Comparison of ENCODE assay signal across 14 mouse cellular contexts in the genomic region with DNA sequence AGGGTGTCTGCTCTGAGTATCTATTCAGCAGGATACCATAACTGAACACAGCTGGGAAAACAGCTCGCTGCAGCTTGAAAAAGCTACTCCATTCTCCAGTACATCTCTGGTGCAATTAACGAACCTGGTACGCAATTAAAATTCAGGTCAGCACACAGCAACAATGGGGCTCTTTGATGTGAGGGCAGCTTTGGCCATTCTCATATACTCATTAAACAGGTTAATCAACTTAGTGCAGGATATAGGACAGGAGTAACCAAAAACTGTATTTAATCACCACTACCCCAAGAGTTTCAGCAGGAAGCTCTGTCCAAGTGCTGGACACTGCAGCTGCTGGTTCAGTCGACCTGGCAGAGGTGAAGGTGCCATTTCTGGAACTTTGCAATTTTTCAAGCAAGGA.
"Had no signal": no experiment of that assay in that cellular context is flagged by ENCODE, and none has a peak within 500 bp of the region (broad histone marks: within the 10 kb centered on the region; RNA-seq: fewer than 3 reads in every experiment).

No protein-coding gene starts in this region.

- H3K4me3 ChIP-seq: left cerebral cortex, adult 2 months; limb, embryonic 10.5 days; liver, embryonic 12.5 days; midbrain, embryonic 10.5 days; neural tube, embryonic 13.5 days had no signal

- H3K4me2 ChIP-seq: liver, embryonic 12.5 days; lung, embryonic 14.5 days; neural tube, embryonic 13.5 days had no signal

- H3K27ac ChIP-seq: left cerebral cortex, adult 2 months; limb, embryonic 10.5 days; liver, embryonic 12.5 days; midbrain, embryonic 10.5 days; neural tube, embryonic 13.5 days; stomach, postnatal 0 days had no signal

- H3K9me3 ChIP-seq: limb, embryonic 10.5 days; liver, embryonic 12.5 days; midbrain, embryonic 10.5 days; neural tube, embryonic 13.5 days had no signal

- H3K9ac ChIP-seq: liver, embryonic 12.5 days; lung, embryonic 14.5 days; neural tube, embryonic 13.5 days had no signal

- DNase-seq: kidney, postnatal 14 days; lung, embryonic 14.5 days; lung, postnatal 10 days; lung, postnatal 4 days; midbrain, embryonic 14.5 days; right cerebral cortex, adult 18-20 months; thymus, postnatal 25 days had no signal

- ATAC-seq: intestine, postnatal 0 days; liver, embryonic 12.5 days had no signal

- H3K4me1 ChIP-seq: liver, embryonic 12.5 days had no signal

- H3K36me3 ChIP-seq: limb, embryonic 10.5 days; liver, embryonic 12.5 days; midbrain, embryonic 10.5 days; neural tube, embryonic 13.5 days had no signal
